Mouse (Mus musculus): ENCODE measurements around the gene Prkch. TPM values are rescaled to one million over a fixed set of nuclear protein-coding genes. Genes with fewer than 3 reads are reported as not detected.

The Prkch gene
- total RNA-seq, 2 experiments from 2014 or later, result 11.3 to 11.8 TPM

GRCm38 (mm10) chr12:73743087-73743486 lies 158.5 kb downstream of the Prkch start:
- no peak for DNase-seq (ENCODE audit: low spot score in 2 of 2)

- DNase-seq (ENCODE audit: low spot score in 2 of 2), result no peak
Measured at GRCm38 (mm10) chr12:73746072-73746471, 161.5 kb downstream of the Prkch start.

GRCm38 (mm10) chr12:73748373-73748772 lies 163.8 kb downstream of the Prkch start:
- no peak for DNase-seq (ENCODE audit: low spot score in 2 of 2)

- no peak for DNase-seq (ENCODE audit: low spot score in 2 of 2)
Measured at GRCm38 (mm10) chr12:73754476-73755150, 170.0 kb downstream of the Prkch start.

GRCm38 (mm10) chr12:73755646-73756045 lies 171.1 kb downstream of the Prkch start:
- DNase-seq (ENCODE audit: low spot score in 2 of 2), result no peak

GRCm38 (mm10) chr12:73756527-73756926 lies 171.9 kb downstream of the Prkch start:
- DNase-seq (ENCODE audit: low spot score in 2 of 2), result no peak

- no peak for DNase-seq (ENCODE audit: low spot score in 2 of 2)
Measured at GRCm38 (mm10) chr12:73762001-73762400, 177.4 kb downstream of the Prkch start.

- DNase-seq (ENCODE audit: low spot score in 2 of 2), result no peak
Measured at GRCm38 (mm10) chr12:73762762-73763161, 178.2 kb downstream of the Prkch start.

GRCm38 (mm10) chr12:73764649-73765525 lies 180.3 kb downstream of the Prkch start:
- DNase-seq (ENCODE audit: low spot score in 2 of 2), result no peak

GRCm38 (mm10) chr12:73766152-73766551 lies 181.6 kb downstream of the Prkch start:
- DNase-seq (ENCODE audit: low spot score in 2 of 2), result no peak

- no peak for DNase-seq (ENCODE audit: low spot score in 2 of 2)
Measured at GRCm38 (mm10) chr12:73768788-73769187, 184.2 kb downstream of the Prkch start.

GRCm38 (mm10) chr12:73769536-73769935 lies 184.9 kb downstream of the Prkch start:
- no peak for DNase-seq (ENCODE audit: low spot score in 2 of 2)

GRCm38 (mm10) chr12:73770771-73771170 lies 186.2 kb downstream of the Prkch start:
- no peak for DNase-seq (ENCODE audit: low spot score in 2 of 2)

GRCm38 (mm10) chr12:73774793-73775385 lies 190.3 kb downstream of the Prkch start:
- no peak for DNase-seq (ENCODE audit: low spot score in 2 of 2)

- no peak for DNase-seq (ENCODE audit: low spot score in 2 of 2)
Measured at GRCm38 (mm10) chr12:73776401-73776945, 191.9 kb downstream of the Prkch start.

- no peak for DNase-seq (ENCODE audit: low spot score in 2 of 2)
Measured at GRCm38 (mm10) chr12:73777673-73778072, 193.1 kb downstream of the Prkch start.

GRCm38 (mm10) chr12:73779332-73780231 lies 195.0 kb downstream of the Prkch start:
- DNase-seq (ENCODE audit: low spot score in 2 of 2), result peak in 1 of 2 experiments; percentile 30

GRCm38 (mm10) chr12:73781425-73782032 lies 196.9 kb downstream of the Prkch start:
- DNase-seq (ENCODE audit: low spot score in 2 of 2), result no peak

- peak; percentile 69 to 86 for DNase-seq (ENCODE audit: low spot score in 2 of 2)
Measured at GRCm38 (mm10) chr12:73786909-73787308, 202.3 kb downstream of the Prkch start.

- no peak for DNase-seq (ENCODE audit: low spot score in 2 of 2)
Measured at GRCm38 (mm10) chr12:73788850-73789249, 204.3 kb downstream of the Prkch start.
